Mouse (Mus musculus) adipose tissue, adult 10 weeks (tissue): ENCODE results near the gene Robo2. TPM values are rescaled to one million over a fixed set of nuclear protein-coding genes. Genes with fewer than 3 reads are reported as not detected.

Experiments
- polyA plus RNA-seq: library from polyadenylated mRNA; stranded (reverse); fragments of 350-450 nt; fragmentation: Illumina TruSeq; extraction: RNeasy Lipid Tissue Mini Kit (QIAGEN cat#74804); gene quantifications from one replicate; pipeline ENCODE4 v1.2.3, GENCODE M21; 2014; ENCODE audit warnings: low read depth, low replicate concordance

Robo2 gene
- polyA plus RNA-seq, result 2.0 TPM

GRCm38 (mm10) chr16:74411481-74412251 is at the start of gene Robo2:
Gene Robo2, minus strand, starts transcription at chr16:74411825.

